Mouse (Mus musculus) cerebellum, adult 11 months (tissue): ENCODE measurements at regions not wholly inside any gene's neighbourhood (a gene's known extent, or its start where the extent isn't known, plus 50 kb on each side); places are given as distances from the start of the nearest gene placed in this dataset.
"Not testable (repeated sequence)": the region's sequence is repeated elsewhere in the genome, so short reads cannot be mapped to it uniquely, and the experiment has no call there.

Experiments used
- DNase-seq: peaks from one replicate; pipeline ENCODE4 v3.0.0; 2022

- no peak for DNase-seq
Measured at GRCm38 (mm10) chr1:168659578-168659977, 227.5 kb upstream of the Pbx1 start.

- DNase-seq = no peak
Measured at GRCm38 (mm10) chr1:168632837-168633236, 200.8 kb upstream of the Pbx1 start.

GRCm38 (mm10) chr1:168631979-168632378 lies 199.9 kb upstream of the Pbx1 start:
- DNase-seq = no peak

- not testable (repeated sequence) for DNase-seq
Measured at GRCm38 (mm10) chr1:168601967-168602366, 169.9 kb upstream of the Pbx1 start.

GRCm38 (mm10) chr1:168600461-168601160 lies 168.5 kb upstream of the Pbx1 start:
- no peak for DNase-seq

- DNase-seq = no peak
Measured at GRCm38 (mm10) chr1:168598191-168598667, 166.2 kb upstream of the Pbx1 start.

- no peak for DNase-seq
Measured at GRCm38 (mm10) chr1:168597495-168597894, 165.4 kb upstream of the Pbx1 start.

- DNase-seq = no peak
Measured at GRCm38 (mm10) chr1:168584137-168584536, 152.1 kb upstream of the Pbx1 start.

- no peak for DNase-seq
Measured at GRCm38 (mm10) chr1:168582434-168582833, 150.4 kb upstream of the Pbx1 start.

- DNase-seq = no peak
Measured at GRCm38 (mm10) chr1:168569930-168570515, 138.0 kb upstream of the Pbx1 start.

GRCm38 (mm10) chr1:168552394-168552793 lies 120.3 kb upstream of the Pbx1 start:
- no peak for DNase-seq

- no peak for DNase-seq
Measured at GRCm38 (mm10) chr1:168549807-168550435, 117.9 kb upstream of the Pbx1 start.

- no peak for DNase-seq
Measured at GRCm38 (mm10) chr1:168546156-168546555, 114.1 kb upstream of the Pbx1 start.

- DNase-seq = no peak
Measured at GRCm38 (mm10) chr1:168545072-168545780, 113.2 kb upstream of the Pbx1 start.

GRCm38 (mm10) chr1:168541231-168541630 lies 109.2 kb upstream of the Pbx1 start:
- DNase-seq = no peak

GRCm38 (mm10) chr1:168518087-168518486 lies 86.0 kb upstream of the Pbx1 start:
- no peak for DNase-seq

- DNase-seq = no peak
Measured at GRCm38 (mm10) chr1:168506326-168506725, 74.3 kb upstream of the Pbx1 start.

- no peak for DNase-seq
Measured at GRCm38 (mm10) chr1:168504773-168505172, 72.7 kb upstream of the Pbx1 start.

GRCm38 (mm10) chr1:168502266-168502665 lies 70.2 kb upstream of the Pbx1 start:
- no peak for DNase-seq

- no peak for DNase-seq
Measured at GRCm38 (mm10) chr1:168501375-168502169, 69.5 kb upstream of the Pbx1 start.

- DNase-seq = no peak
Measured at GRCm38 (mm10) chr1:168497801-168498200, 65.7 kb upstream of the Pbx1 start.

- DNase-seq = no peak
Measured at GRCm38 (mm10) chr1:168495687-168496527, 63.8 kb upstream of the Pbx1 start.
